Mouse (Mus musculus) stomach, embryonic 15.5 days (tissue): Measurements from ENCODE around the gene Serpine3. TPM values are rescaled to one million over a fixed set of nuclear protein-coding genes. Genes with fewer than 3 reads are reported as not detected.
"Not testable (repeated sequence)": the region's sequence is repeated elsewhere in the genome, so short reads cannot be mapped to it uniquely, and the experiment has no call there.

Source experiments
- ATAC-seq: fragments of 200-750 bp; cut with Nextera tagmentation; 2 replicates; pipeline ENCODE4 v1.8.0; 2017; ENCODE audit warnings: low read depth, moderate number of reproducible peaks, moderate TSS enrichment; ENCODE audit not compliant: insufficient read depth, low FRiP score
- H3K27ac ChIP-seq: fragments of 300-500 bp; sonication (generic); 2 replicates; pipeline ENCODE4 v1.5.1; 2015; ENCODE audit warnings: mild to moderate bottlenecking, inconsistent platforms
- H3K27me3 ChIP-seq: fragments of 300-500 bp; sonication (generic); replicated peaks from 2 replicates; pipeline ENCODE4 v1.6.1; 2015; ENCODE audit warnings: inconsistent platforms
- H3K36me3 ChIP-seq: fragments of 300-500 bp; sonication (generic); 2 replicates; pipeline ENCODE4 v1.6.1; 2015; ENCODE audit warnings: inconsistent platforms
- H3K4me1 ChIP-seq: fragments of 300-500 bp; sonication (generic); 2 replicates; pipeline ENCODE4 v1.6.1; 2015; ENCODE audit warnings: inconsistent platforms
- H3K4me2 ChIP-seq: fragments of 300-500 bp; sonication (generic); 2 replicates; pipeline ENCODE4 v1.6.1; 2015; ENCODE audit warnings: mild to moderate bottlenecking, inconsistent platforms
- H3K4me3 ChIP-seq: fragments of 300-500 bp; sonication (generic); replicated peaks from 2 replicates; pipeline ENCODE4 v1.5.1; 2015; ENCODE audit warnings: inconsistent platforms
- H3K9ac ChIP-seq: fragments of 300-500 bp; sonication (generic); 2 replicates; pipeline ENCODE4 v1.6.1; 2015; ENCODE audit warnings: inconsistent platforms
- H3K9me3 ChIP-seq: fragments of 300-500 bp; sonication (generic); 2 replicates; pipeline ENCODE4 v1.6.1; 2016; ENCODE audit warnings: inconsistent platforms
- WGBS: fragments of 180-500 bp; shearing (Covaris S2); methylation state at CpG from one replicate; pipeline ENCODE4 v1.1.7; 2015; 5-methylcytosine and 5-hydroxymethylcytosine counted together
- polyA plus RNA-seq: library from polyadenylated mRNA; unstranded; fragments of >200 nt; fragmentation: Nextera tagmentation; extraction: Ambion mirVana; gene quantifications from 2 replicates; pipeline ENCODE4 v1.2.1, GENCODE M21; 2015

Serpine3 gene
- polyA plus RNA-seq = not detected in 2 replicates

DNA sequence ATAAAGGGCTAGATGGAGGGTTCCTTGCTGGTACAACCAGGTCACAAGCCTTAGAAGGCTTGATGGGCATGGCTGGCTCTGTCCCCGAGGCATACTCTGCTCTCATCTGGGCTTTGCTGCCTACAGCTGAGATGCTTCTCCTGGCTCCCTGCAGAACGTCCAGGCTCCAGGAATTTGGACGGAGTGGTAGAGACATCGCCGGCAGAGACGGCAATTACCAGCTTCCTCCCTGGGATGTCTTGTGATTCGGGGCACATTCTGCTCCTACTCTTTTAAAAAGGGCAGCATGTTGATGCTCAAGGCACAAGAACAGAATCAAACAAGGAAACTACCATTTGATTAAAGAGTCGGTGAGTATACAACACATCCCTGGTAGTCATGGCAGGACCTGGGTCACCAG, at the start of gene Serpine3:
Gene Serpine3, plus strand, starts transcription at position 301 of the 400 bp plus-strand sequence.
- Histone ChIP-seq H3K36me3 (no peaks in the 10 kb centered on the region), H3K4me3 (no peak within 1 kb of the TSS), H3K4me1 (no peaks in the 10 kb centered on the region), H3K9me3 (no peaks in the 10 kb centered on the region), H3K27ac (no peak within 1 kb of the TSS), H3K4me2 (no peak within 1 kb of the TSS), H3K27me3 (no peaks in the 10 kb centered on the region), H3K9ac (no peak within 1 kb of the TSS)
- 74% methylated on average over 8 of the region's 8 CpGs for WGBS
- no peak for ATAC-seq

DNA sequence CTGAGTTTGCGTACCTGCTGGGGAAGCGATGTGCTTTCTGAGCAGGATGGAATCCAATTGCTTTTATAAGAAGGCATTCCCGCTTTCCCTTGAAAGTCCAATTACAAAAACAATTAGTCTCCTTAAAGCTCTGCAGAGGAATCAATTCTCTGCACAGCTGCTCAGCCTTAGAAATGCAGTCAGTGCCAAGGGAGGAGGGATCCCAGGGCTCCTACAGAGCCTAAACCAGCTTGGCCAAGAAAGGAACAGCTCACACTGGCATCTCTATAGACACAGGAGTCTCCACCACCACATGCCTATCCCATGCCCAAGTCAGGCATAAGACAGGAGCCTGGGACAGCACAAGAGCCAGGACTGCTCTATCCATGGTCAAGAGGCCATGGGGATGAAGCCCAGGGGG, 41.1 kb upstream of the Serpine3 start:
- Histone ChIP-seq H3K27me3 (no peaks in the 10 kb centered on the region), H3K27ac (no peak overlapping the region), H3K4me3 (no peak overlapping the region), H3K4me2 (no peak overlapping the region), H3K36me3 (no peaks in the 10 kb centered on the region), H3K4me1 (no peaks in the 10 kb centered on the region), H3K9ac (no peak overlapping the region), H3K9me3 (no peaks in the 10 kb centered on the region)
- ATAC-seq = no peak
- 81% methylated on average over 3 of the region's 3 CpGs for WGBS

DNA sequence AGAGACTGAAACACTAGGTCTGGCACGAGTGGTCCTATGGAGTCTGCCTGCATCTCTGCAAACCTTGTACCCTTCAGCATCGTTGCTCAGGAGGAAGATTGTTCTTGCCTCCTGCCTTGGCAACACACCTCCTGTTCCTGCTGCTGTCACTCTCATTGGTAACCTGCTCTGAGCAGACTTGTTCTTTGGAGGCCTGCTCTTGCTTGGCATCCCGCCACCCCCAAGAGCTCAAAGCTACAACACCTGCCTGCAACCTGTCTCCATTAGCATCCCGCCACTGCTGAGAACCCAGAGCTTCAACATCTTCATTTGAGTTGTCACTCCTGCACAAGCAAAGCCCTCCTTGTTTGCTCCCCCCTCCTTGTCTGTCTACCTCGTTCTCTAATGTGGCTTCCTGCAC, 35.5 kb upstream of the Serpine3 start:
- no peak overlapping the region for H3K9ac ChIP-seq
- no peaks in the 10 kb centered on the region for H3K36me3 ChIP-seq
- no peak overlapping the region for H3K27ac ChIP-seq
- H3K9me3 ChIP-seq = no peaks in the 10 kb centered on the region
- no peak for ATAC-seq
- 82% methylated on average over 5 of the region's 5 CpGs for WGBS
- no peak overlapping the region for H3K4me3 ChIP-seq
- H3K27me3 ChIP-seq = no peaks in the 10 kb centered on the region
- H3K4me1 ChIP-seq = no peaks in the 10 kb centered on the region
- H3K4me2 ChIP-seq = no peak overlapping the region

DNA sequence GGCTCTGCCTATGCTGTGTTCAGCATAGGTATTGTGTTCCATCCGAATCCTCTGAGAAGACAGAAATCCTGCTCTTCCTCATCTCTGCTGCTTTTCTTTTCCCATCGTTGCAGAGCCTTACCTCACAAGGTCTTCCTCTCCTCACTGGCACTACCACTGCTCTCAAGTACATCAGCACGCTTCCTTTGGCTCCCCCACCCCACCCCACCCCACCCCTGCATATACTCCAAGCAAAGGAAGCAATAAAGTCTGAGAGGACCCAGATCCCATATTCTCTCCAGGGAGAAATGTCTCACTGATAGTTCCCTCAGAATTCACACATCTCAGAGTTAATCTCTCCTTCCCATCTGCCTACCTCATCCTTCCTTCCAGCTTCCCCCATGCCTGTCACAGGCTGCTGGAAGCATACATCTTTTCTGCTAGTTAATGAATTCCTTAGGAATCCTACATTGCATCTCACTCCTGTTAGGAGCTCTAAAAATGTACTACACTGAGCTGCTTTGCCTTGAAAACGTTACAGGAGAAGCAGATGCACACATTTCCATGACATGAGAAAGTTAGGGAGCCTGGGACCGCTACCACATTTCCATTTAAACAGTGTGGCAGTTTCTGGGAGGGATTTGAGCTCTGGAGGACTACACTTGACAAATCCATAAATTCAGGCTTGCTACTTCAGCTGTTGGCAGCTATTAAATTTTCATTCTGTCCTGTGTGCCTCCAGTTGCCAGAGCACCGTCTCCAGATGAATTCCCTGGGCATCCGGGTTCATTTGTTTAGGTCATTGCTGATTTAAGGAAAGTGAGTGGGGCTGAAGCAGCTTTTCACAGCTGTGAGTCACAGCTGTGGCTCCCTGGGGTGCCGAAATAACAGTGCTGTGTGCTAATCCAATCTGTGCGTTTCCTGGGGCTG, 25.8 kb upstream of the Serpine3 start:
- peak overlapping the region; percentile 31; the same call in 1 of the 2 replicates for H3K27ac ChIP-seq

DNA sequence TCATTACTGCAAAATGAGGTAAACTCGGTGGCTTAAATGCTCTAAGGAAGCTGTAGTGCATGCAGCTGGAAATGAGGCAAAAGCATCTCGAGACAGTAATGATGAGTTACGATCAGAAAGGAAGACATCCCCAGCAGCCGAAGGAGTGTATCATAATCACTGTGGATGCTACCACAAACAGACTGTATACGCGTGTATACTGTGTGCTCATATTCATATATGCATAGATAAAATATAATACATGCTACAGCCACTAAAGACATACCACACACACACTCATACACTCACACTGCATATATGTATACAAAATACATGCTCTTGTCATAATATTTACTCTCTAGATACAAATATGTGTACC, 25.1 kb upstream of the Serpine3 start:
- 49% methylated on average over 6 of the region's 6 CpGs for WGBS
- Histone ChIP-seq H3K27me3 (no peaks in the 10 kb centered on the region), H3K27ac (no peak overlapping the region), H3K4me1 (0 out of 2 replicates have a peak, but pooled peaks cover 4% of the 10 kb centered on the region), H3K9ac (no peak overlapping the region), H3K4me2 (no peak overlapping the region), H3K9me3 (no peaks in the 10 kb centered on the region), H3K36me3 (no peaks in the 10 kb centered on the region), H3K4me3 (no peak overlapping the region)
- ATAC-seq = no peak

More for the DNA sequence above, 25.8 kb upstream of the Serpine3 start:
- H3K9ac ChIP-seq = no peak overlapping the region
- H3K9me3 ChIP-seq = no peaks in the 10 kb centered on the region
- no peaks in the 10 kb centered on the region for H3K27me3 ChIP-seq
- ATAC-seq = no peak
- H3K4me1 ChIP-seq = 0 out of 2 replicates have a peak, but pooled peaks cover 4% of the 10 kb centered on the region
- 0 out of 2 replicates have a peak overlapping the region, but pooled peaks have one; percentile 8 for H3K4me2 ChIP-seq
- no peaks in the 10 kb centered on the region for H3K36me3 ChIP-seq
- no peak overlapping the region for H3K4me3 ChIP-seq
- 21% methylated on average over 9 of the region's 9 CpGs for WGBS

DNA sequence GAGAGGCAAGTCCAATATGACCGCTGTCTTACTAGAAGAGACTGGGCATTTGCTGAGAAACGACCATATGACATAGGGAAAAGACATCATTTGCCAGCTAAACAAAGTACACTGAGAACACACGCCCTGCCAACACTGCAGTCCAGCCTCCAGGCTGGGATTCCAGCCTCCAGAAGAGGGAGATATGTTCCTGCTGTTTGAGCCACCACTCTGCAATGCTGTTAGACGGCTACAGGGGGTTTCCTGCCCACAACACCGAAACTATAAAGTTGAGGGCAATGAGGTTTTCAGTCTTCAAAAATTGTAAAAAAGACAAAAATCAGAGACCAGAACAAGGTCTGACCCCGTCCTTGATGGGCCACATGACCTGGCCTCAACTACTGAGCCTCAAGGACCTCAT, 24.4 kb upstream of the Serpine3 start:
- Histone ChIP-seq H3K4me2 (no peak overlapping the region), H3K9me3 (no peaks in the 10 kb centered on the region), H3K36me3 (no peaks in the 10 kb centered on the region), H3K9ac (no peak overlapping the region), H3K27me3 (no peaks in the 10 kb centered on the region), H3K27ac (no peak overlapping the region), H3K4me1 (0 out of 2 replicates have a peak, but pooled peaks cover 4% of the 10 kb centered on the region), H3K4me3 (no peak overlapping the region)
- WGBS = 63% methylated on average over 6 of the region's 6 CpGs
- ATAC-seq = no peak

DNA sequence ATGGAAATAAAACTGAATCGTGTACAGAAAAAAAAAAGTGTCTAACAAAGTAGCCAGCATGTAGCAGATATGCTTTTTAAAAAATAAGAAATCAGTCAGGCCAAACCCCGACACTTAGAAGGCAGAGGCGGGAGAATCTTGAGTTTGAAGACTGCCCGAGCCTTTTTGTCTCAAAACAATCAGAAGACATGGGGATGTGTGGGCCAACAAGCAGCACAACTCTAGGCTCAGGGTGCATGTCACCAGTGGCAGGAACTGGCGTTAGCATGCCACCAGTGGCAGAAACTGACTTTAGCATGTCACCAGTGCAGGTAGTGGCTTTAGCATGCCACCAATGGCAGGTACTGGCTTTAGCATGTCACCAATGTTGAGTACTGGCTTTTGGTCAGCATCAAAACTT, 23.9 kb upstream of the Serpine3 start:
- Histone ChIP-seq H3K4me2 (no peak overlapping the region), H3K4me3 (no peak overlapping the region), H3K36me3 (no peaks in the 10 kb centered on the region), H3K27me3 (no peaks in the 10 kb centered on the region), H3K27ac (no peak overlapping the region), H3K4me1 (0 out of 2 replicates have a peak, but pooled peaks cover 4% of the 10 kb centered on the region), H3K9ac (no peak overlapping the region), H3K9me3 (no peaks in the 10 kb centered on the region)
- no peak for ATAC-seq
- 85% methylated on average over 5 of the region's 5 CpGs for WGBS

DNA sequence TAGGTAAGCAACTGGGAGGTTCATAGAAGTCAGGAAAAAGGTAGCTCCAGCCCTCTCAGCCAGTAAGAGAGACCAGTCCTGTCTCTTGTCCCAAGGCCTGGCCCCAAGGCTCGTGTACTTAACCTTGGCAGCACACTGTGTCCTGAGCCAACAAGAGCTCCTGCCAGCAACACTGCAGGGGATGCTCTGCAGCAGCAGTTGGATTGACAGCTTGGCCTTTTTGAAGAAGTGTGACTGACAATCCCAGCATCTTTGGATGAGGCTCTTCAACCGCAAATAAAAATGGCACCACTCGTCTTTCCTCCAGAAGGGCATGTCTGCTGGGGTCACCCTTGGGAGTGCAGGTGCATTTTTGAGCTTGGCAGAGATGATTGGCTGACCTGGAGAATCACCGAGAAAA, 23.1 kb upstream of the Serpine3 start:
- 77% methylated on average over 4 of the region's 4 CpGs for WGBS

DNA sequence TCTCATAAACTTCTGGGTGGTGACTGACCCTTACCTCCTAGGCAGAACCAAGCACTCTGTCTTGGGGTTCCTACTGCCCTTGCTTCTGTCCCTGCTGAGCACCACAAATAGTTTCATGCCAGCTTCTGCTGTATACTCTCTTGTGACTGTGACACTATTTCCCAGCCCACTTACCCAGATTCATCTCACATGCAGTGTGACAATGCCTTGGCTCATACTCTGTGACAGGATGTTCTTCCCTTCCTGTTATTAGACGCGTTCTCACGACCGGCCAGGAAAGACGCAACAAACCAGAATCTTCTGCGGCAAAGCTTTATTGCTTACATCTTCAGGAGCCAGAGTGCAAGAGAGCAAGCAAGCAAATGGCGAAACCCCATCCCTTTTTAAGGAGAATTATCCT, 21.1 kb upstream of the Serpine3 start:
- not testable (repeated sequence) for H3K27me3 ChIP-seq, H3K4me3 ChIP-seq, H3K27ac ChIP-seq, ATAC-seq, H3K9me3 ChIP-seq, H3K4me2 ChIP-seq, H3K9ac ChIP-seq, H3K36me3 ChIP-seq, H3K4me1 ChIP-seq
- 76% methylated on average over 6 of the region's 7 CpGs for WGBS

More for the DNA sequence above, 23.1 kb upstream of the Serpine3 start:
- H3K27ac ChIP-seq = no peak overlapping the region
- H3K9me3 ChIP-seq = no peaks in the 10 kb centered on the region
- H3K27me3 ChIP-seq = no peaks in the 10 kb centered on the region
- H3K4me2 ChIP-seq = no peak overlapping the region
- H3K36me3 ChIP-seq = no peaks in the 10 kb centered on the region
- no peak for ATAC-seq
- H3K4me1 ChIP-seq = 0 out of 2 replicates have a peak, but pooled peaks cover 4% of the 10 kb centered on the region
- no peak overlapping the region for H3K9ac ChIP-seq
- H3K4me3 ChIP-seq = no peak overlapping the region

DNA sequence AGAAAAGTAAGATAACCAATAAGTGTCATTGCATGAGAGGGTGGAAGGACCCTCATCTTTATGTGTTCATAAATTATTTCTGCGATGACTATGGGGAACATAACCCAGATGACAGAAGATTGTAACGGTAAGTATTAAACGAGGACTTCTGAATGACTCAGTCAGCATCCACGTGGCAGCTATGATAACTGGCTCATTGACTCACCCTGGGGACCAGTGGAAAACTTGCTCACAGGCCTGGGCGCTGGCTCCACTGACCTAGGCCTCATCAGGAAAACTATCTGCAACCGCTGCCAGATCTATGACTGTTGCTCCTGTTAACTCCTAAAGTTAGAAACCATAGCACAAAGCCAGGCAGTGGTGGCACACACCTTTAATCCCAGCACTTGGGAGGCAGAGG, 15.1 kb upstream of the Serpine3 start:
- H3K4me3 ChIP-seq = no peak overlapping the region
- no peak overlapping the region for H3K27ac ChIP-seq
- H3K4me2 ChIP-seq = no peak overlapping the region
- WGBS = 88% methylated on average over 6 of the region's 6 CpGs
- H3K4me1 ChIP-seq = no peaks in the 10 kb centered on the region
- H3K36me3 ChIP-seq = no peaks in the 10 kb centered on the region
- H3K9me3 ChIP-seq = no peaks in the 10 kb centered on the region
- H3K27me3 ChIP-seq = no peaks in the 10 kb centered on the region
- no peak overlapping the region for H3K9ac ChIP-seq
- no peak for ATAC-seq

DNA sequence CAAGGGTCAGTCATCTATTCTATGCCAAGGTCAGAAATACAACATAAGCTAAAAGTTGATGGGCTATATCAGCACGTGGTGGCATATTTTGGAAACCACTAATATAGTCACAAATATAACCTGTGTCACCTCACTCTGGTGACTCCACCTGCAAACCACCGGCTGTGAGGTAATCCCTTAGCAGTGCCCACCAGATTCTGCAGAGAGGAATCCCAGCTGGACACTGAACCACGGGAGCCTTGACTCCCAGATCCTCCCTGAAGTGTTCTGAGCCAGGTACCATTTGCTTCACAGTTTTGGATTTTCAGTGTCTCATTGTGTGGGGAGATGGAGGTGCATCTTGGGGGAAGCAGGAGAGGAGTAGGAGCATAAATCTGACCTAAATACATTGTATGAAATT, 13.1 kb upstream of the Serpine3 start:
- no peak overlapping the region for H3K4me2 ChIP-seq
- no peak for ATAC-seq
- no peak overlapping the region for H3K9ac ChIP-seq
- H3K4me3 ChIP-seq = no peak overlapping the region
- H3K4me1 ChIP-seq = no peaks in the 10 kb centered on the region
- no peaks in the 10 kb centered on the region for H3K36me3 ChIP-seq
- 59% methylated on average over 3 of the region's 3 CpGs for WGBS
- H3K9me3 ChIP-seq = no peaks in the 10 kb centered on the region
- H3K27me3 ChIP-seq = no peaks in the 10 kb centered on the region
- no peak overlapping the region for H3K27ac ChIP-seq

DNA sequence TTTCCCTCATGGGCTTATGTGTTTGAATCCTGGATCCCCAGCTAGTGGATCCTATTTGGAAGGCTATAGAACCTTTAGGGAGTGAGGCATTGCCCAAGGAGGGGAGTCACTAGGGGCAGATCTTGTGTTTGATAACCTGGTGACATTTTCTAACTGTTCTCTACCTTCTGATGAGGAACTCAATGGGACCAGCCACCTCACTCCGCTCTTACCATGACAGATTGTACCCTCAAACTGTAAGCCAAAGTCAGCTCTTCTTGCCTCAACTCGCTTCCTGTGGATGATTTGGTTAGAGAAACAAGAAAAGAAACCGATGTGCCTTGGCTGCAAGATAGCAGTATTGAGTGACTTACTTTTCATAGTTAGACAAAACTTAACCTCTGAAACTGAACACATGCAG, 11.7 kb upstream of the Serpine3 start:
- Histone ChIP-seq H3K36me3 (no peaks in the 10 kb centered on the region), H3K4me1 (no peaks in the 10 kb centered on the region), H3K4me2 (no peak overlapping the region), H3K9me3 (no peaks in the 10 kb centered on the region), H3K27ac (no peak overlapping the region), H3K27me3 (no peaks in the 10 kb centered on the region), H3K4me3 (no peak overlapping the region), H3K9ac (no peak overlapping the region)
- WGBS = 92% methylated on average over 3 of the region's 3 CpGs
- ATAC-seq = no peak
